Mouse (Mus musculus) G1E (cell line): Measurements from ENCODE around the gene Fbxo47. TPM values are rescaled to one million over a fixed set of nuclear protein-coding genes. Genes with fewer than 3 reads are reported as not detected.

Source experiments
- ATAC-seq: 2 replicates; pipeline ENCODE4 v1.8.0; 2016; ENCODE audit warnings: mild to moderate bottlenecking; ENCODE audit not compliant: insufficient number of reproducible peaks, poor library complexity, low FRiP score, severe bottlenecking; ENCODE audit errors: extremely low read depth
- DNase-seq: peaks from one replicate; pipeline ENCODE4 v3.0.0; 2012; ENCODE audit warnings: low spot score
- H3K27me3 ChIP-seq: 2 replicates; pipeline ENCODE4 v1.6.1; 2012; ENCODE audit warnings: mild to moderate bottlenecking, low read length, inconsistent platforms; ENCODE audit not compliant: insufficient read depth
- H3K36me3 ChIP-seq: replicated peaks from 2 replicates; pipeline ENCODE3; 2012; ENCODE audit warnings: mild to moderate bottlenecking, inconsistent platforms
- H3K4me1 ChIP-seq: 2 replicates; pipeline ENCODE4 v1.6.1; 2012; ENCODE audit warnings: low read depth, low read length, inconsistent platforms, mixed read lengths; ENCODE audit not compliant: insufficient read depth
- H3K4me3 ChIP-seq: 2 replicates; pipeline ENCODE4 v1.5.1; 2012; ENCODE audit warnings: low read depth, mild to moderate bottlenecking, inconsistent platforms, low read length, moderate library complexity, mixed read lengths
- H3K9me3 ChIP-seq: replicated peaks from 2 replicates; pipeline ENCODE4 v1.6.1; 2012; ENCODE audit warnings: inconsistent platforms
- CTCF ChIP-seq: IDR thresholded peaks from 2 replicates; pipeline ENCODE4 v1.5.1; 2012; ENCODE audit warnings: low read depth, low read length, inconsistent platforms, mixed read lengths
- GATA1 ChIP-seq: IDR thresholded peaks from 2 replicates; pipeline ENCODE4 v1.6.1; 2012; ENCODE audit warnings: borderline replicate concordance, low read length, inconsistent platforms, mixed read lengths
- GATA2 ChIP-seq: IDR thresholded peaks from 2 replicates; pipeline ENCODE4 v1.6.1; 2012; ENCODE audit warnings: low read depth, low read length, inconsistent platforms, borderline replicate concordance
- POLR2AphosphoS5 ChIP-seq: IDR thresholded peaks from 2 replicates; pipeline ENCODE4 v1.6.1; 2012; ENCODE audit warnings: low read depth, low read length, inconsistent platforms; ENCODE audit not compliant: insufficient replicate concordance
- TAL1 ChIP-seq: conservative IDR thresholded peaks from 2 replicates; pipeline ENCODE4 v1.6.1; 2012; ENCODE audit warnings: low read depth, low read length, inconsistent platforms, mixed read lengths
- polyA plus RNA-seq: library from polyadenylated mRNA; stranded (reverse); fragments of >175 nt; gene quantifications from 2 replicates; pipeline ENCODE4 v1.2.3, GENCODE M21; 2012
- total RNA-seq, 2 experiments: library from RNA; stranded (forward) in 1 of 2; stranded (reverse) in 1 of 2; fragments of 200-1000 nt in 1 of 2; fragments of >200 nt in 1 of 2; fragmentation: Nextera tagmentation in 1 of 2; gene quantifications; 2 replicates each; pipeline ENCODE4 v1.2.3; 2014 to 2017

Fbxo47 gene
- total and polyA plus RNA-seq, 3 experiments: 0.55 to 1.9 TPM; not detected in 1

GRCm38 (mm10) chr11:97818003-97818402, 66.0 kb downstream of the Fbxo47 start:
- H3K4me1 ChIP-seq: peaks cover 47% of the 10 kb centered on the region
- no peaks in the 10 kb centered on the region for H3K9me3 ChIP-seq
- TF ChIP-seq POLR2AphosphoS5 (no peak), TAL1 (no peak), GATA1 (no peak), GATA2 (no peak), CTCF (no peak)
- H3K27me3 ChIP-seq: no peaks in the 10 kb centered on the region
- DNase-seq (no peak), ATAC-seq (no peak)
- peaks cover 89% of the 10 kb centered on the region for H3K36me3 ChIP-seq
- H3K4me3 ChIP-seq: no peak overlapping the region

GRCm38 (mm10) chr11:97817379-97817778, 66.6 kb downstream of the Fbxo47 start:
- DNase-seq (peak; percentile 47), ATAC-seq (no peak)
- no peaks in the 10 kb centered on the region for H3K27me3 ChIP-seq
- H3K4me1 ChIP-seq: peaks cover 52% of the 10 kb centered on the region
- peaks cover 89% of the 10 kb centered on the region for H3K36me3 ChIP-seq
- no peaks in the 10 kb centered on the region for H3K9me3 ChIP-seq
- H3K4me3 ChIP-seq: no peak overlapping the region
- TF ChIP-seq TAL1 (no peak), CTCF (no peak), GATA2 (no peak), POLR2AphosphoS5 (no peak)

GRCm38 (mm10) chr11:97816916-97817315, 67.0 kb downstream of the Fbxo47 start:
- ATAC-seq (no peak), DNase-seq (no peak)
- H3K4me3 ChIP-seq: no peak overlapping the region
- peaks cover 52% of the 10 kb centered on the region for H3K4me1 ChIP-seq
- H3K27me3 ChIP-seq: no peaks in the 10 kb centered on the region
- no peaks in the 10 kb centered on the region for H3K9me3 ChIP-seq
- TF ChIP-seq POLR2AphosphoS5: no peak
- no peak for TF ChIP-seq GATA1
- no peak for TF ChIP-seq GATA2
- no peak for TF ChIP-seq TAL1
- TF ChIP-seq CTCF: no peak
- H3K36me3 ChIP-seq: peaks cover 93% of the 10 kb centered on the region

GRCm38 (mm10) chr11:97816176-97816575, 67.8 kb downstream of the Fbxo47 start:
- Histone ChIP-seq H3K27me3 (no peaks in the 10 kb centered on the region), H3K4me1 (peaks cover 50% of the 10 kb centered on the region), H3K36me3 (peaks cover 93% of the 10 kb centered on the region), H3K9me3 (no peaks in the 10 kb centered on the region), H3K4me3 (no peak overlapping the region)
- no peak for TF ChIP-seq POLR2AphosphoS5
- no peak for TF ChIP-seq TAL1
- ATAC-seq: no peak
- no peak for DNase-seq

DNA sequence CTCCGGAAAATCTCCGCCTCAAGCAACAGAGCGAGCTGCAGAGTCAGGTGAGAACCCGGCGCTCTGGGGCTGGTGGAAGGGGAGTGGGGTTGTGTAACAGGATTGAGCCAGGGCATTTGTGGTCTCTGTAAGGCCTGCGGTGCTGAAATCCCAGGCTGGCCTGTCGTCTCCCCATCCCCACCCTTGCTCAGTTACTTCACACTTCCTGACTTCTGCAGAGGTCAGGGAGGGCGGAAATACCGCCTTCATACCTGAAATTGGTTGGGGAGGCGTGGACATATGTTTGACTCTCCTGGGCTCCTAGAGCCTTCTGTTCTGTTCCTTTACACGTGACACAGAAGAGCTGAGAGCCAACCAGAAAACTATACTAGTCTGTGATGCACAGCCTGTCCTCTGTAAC, 68.2 kb downstream of the Fbxo47 start:
- Histone ChIP-seq H3K4me1 (peaks cover 47% of the 10 kb centered on the region), H3K4me3 (no peak overlapping the region), H3K9me3 (no peaks in the 10 kb centered on the region), H3K36me3 (peaks cover 92% of the 10 kb centered on the region), H3K27me3 (no peaks in the 10 kb centered on the region)
- ATAC-seq (no peak), DNase-seq (no peak)
- TF ChIP-seq GATA1 (no peak), TAL1 (no peak), GATA2 (no peak), POLR2AphosphoS5 (no peak), CTCF (no peak)

- peaks cover 93% of the 10 kb centered on the region for H3K36me3 ChIP-seq
- no peak for ATAC-seq
Measured at GRCm38 (mm10) chr11:97813746-97814515, 70.0 kb downstream of the Fbxo47 start.

More at GRCm38 (mm10) chr11:97813746-97814515, 70.0 kb downstream of the Fbxo47 start:
- H3K9me3 ChIP-seq: no peaks in the 10 kb centered on the region
- H3K27me3 ChIP-seq: no peaks in the 10 kb centered on the region
- H3K4me1 ChIP-seq: peaks cover 49% of the 10 kb centered on the region
- H3K4me3 ChIP-seq: no peak overlapping the region
- TF ChIP-seq CTCF: no peak
- no peak for TF ChIP-seq GATA1
- no peak for TF ChIP-seq TAL1
- TF ChIP-seq POLR2AphosphoS5: no peak
- no peak for TF ChIP-seq GATA2
- no peak for DNase-seq
